ENCODE assay signal across 20 mouse cellular contexts in the genomic region with DNA sequence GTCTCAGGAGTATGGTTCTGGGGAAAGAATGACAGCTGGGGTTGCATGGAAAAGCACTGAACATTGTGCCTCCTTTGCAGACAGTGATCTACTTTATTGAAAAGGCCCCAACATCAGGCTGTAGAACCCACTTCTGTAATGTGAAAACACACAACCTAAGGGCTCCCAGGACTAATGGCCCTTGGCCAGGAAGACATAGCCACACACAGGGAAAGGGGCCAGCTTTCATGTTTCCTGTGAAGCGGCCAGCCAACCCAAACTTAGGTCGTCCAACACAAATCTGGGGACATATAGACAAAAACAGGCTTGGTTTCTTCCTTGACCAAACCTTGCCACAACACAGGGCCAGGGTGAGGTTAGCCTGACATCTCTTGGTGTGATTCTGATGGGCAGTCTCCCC.
"Had no signal": no experiment of that assay in that cellular context is flagged by ENCODE, and none has a peak within 500 bp of the region (broad histone marks: within the 10 kb centered on the region; RNA-seq: fewer than 3 reads in every experiment).

No protein-coding gene starts in this region.

- DNase-seq: kidney, adult 11 months; kidney, adult 8-10 months; kidney, postnatal 25 days; layer of hippocampus, adult 9-11 months; liver, postnatal 0 days; lung, postnatal 14 days; lung, postnatal 4 days; retina, postnatal 1 day; right cerebral cortex, postnatal 25 days; spleen, adult 18-20 months; thymus, postnatal 25 days had no signal

- H3K27me3 ChIP-seq: lung, embryonic 15.5 days; midbrain, embryonic 15.5 days; neural tube, embryonic 13.5 days; stomach, embryonic 15.5 days had no signal

- H3K9me3 ChIP-seq: lung, embryonic 15.5 days; midbrain, embryonic 15.5 days; neural tube, embryonic 13.5 days; stomach, embryonic 15.5 days had no signal

- H3K4me3 ChIP-seq: layer of hippocampus, adult 2 months; lung, embryonic 15.5 days; midbrain, embryonic 15.5 days; myocyte; neural tube, embryonic 13.5 days; stomach, embryonic 15.5 days had no signal

- H3K27ac ChIP-seq: layer of hippocampus, adult 2 months; liver, embryonic 14.5 days; lung, embryonic 15.5 days; midbrain, embryonic 15.5 days; neural tube, embryonic 13.5 days; stomach, embryonic 15.5 days had no signal

- H3K36me3 ChIP-seq: lung, embryonic 15.5 days had no signal

- H3K9ac ChIP-seq: liver, embryonic 14.5 days; liver, postnatal 0 days; lung, embryonic 15.5 days; midbrain, embryonic 15.5 days; neural tube, embryonic 13.5 days; stomach, embryonic 15.5 days had no signal

- ATAC-seq: liver, postnatal 0 days; midbrain, embryonic 15.5 days had no signal

- H3K4me1 ChIP-seq: midbrain, embryonic 15.5 days had no signal

- H3K4me2 ChIP-seq: liver, embryonic 11.5 days; lung, embryonic 15.5 days; midbrain, embryonic 11.5 days; midbrain, embryonic 15.5 days; neural tube, embryonic 13.5 days; stomach, embryonic 15.5 days had no signal
